Mouse (Mus musculus) MEL (cell line): ENCODE measurements around the gene Papola. TPM values are rescaled to one million over a fixed set of nuclear protein-coding genes. Genes with fewer than 3 reads are reported as not detected.

Experiments
- DNase-seq: peaks from one replicate; pipeline ENCODE4 v3.0.0; 2011; ENCODE audit warnings: low read depth, low spot score
- H3K27ac ChIP-seq: 2 replicates; pipeline ENCODE4 v1.5.1; 2012; ENCODE audit warnings: low read depth, mild to moderate bottlenecking, control low read depth, low read length, moderate library complexity; ENCODE audit not compliant: control insufficient read depth
- H3K27me3 ChIP-seq, 2 experiments: fragments of 150-350 bp in 1 of 2; sonication (generic) in 1 of 2; 2 replicates each; pipeline ENCODE4 v1.6.1; 2012; ENCODE audit warnings: low read length in 2 of 2, mild to moderate bottlenecking in 2 of 2, improper control_type of control experiment in 1 of 2, moderate library complexity in 1 of 2; ENCODE audit not compliant: insufficient read depth in 2 of 2, control insufficient read depth in 1 of 2
- H3K36me3 ChIP-seq, 2 experiments: 2 replicates each; pipeline ENCODE4 v1.6.1; 2012 to 2014; ENCODE audit warnings: low read length in 2 of 2, improper control_type of control experiment in 1 of 2, inconsistent platforms in 1 of 2, mild to moderate bottlenecking in 1 of 2; ENCODE audit not compliant: insufficient read depth in 2 of 2, control insufficient read depth in 1 of 2
- H3K4me1 ChIP-seq, 2 experiments: fragments of 150-350 bp in 1 of 2; sonication (generic) in 1 of 2; 2 replicates each; pipeline ENCODE4 v1.6.1; 2012; ENCODE audit warnings: low read length in 2 of 2, improper control_type of control experiment in 1 of 2, mild to moderate bottlenecking in 1 of 2; ENCODE audit not compliant: insufficient read depth in 2 of 2, control insufficient read depth in 1 of 2
- H3K4me3 ChIP-seq, 2 experiments: fragments of 150-350 bp in 1 of 2; sonication (generic) in 1 of 2; 2 replicates each; pipeline ENCODE4 v1.5.1; 2012; ENCODE audit warnings: low read depth in 2 of 2, low read length in 2 of 2, mild to moderate bottlenecking in 2 of 2, moderate library complexity in 2 of 2, control low read depth in 1 of 2, improper control_type of control experiment in 1 of 2; ENCODE audit not compliant: control insufficient read depth in 1 of 2, insufficient read depth in 1 of 2
- H3K79me2 ChIP-seq: 2 replicates; pipeline ENCODE4 v1.6.1; 2012; ENCODE audit warnings: mild to moderate bottlenecking, low read length, moderate library complexity; ENCODE audit not compliant: control insufficient read depth, poor library complexity, insufficient read depth
- H3K9ac ChIP-seq: 2 replicates; pipeline ENCODE4 v1.6.1; 2012; ENCODE audit warnings: low read depth, mild to moderate bottlenecking, control low read depth, low read length, moderate library complexity; ENCODE audit not compliant: control insufficient read depth, poor library complexity, severe bottlenecking
- H3K9me3 ChIP-seq: fragments of 150-350 bp; sonication (generic); replicated peaks from 2 replicates; pipeline ENCODE4 v1.6.1; 2012; ENCODE audit warnings: mild to moderate bottlenecking, low read length, improper control_type of control experiment, moderate library complexity; ENCODE audit not compliant: insufficient read depth
- CHD1 ChIP-seq: IDR thresholded peaks from 2 replicates; pipeline ENCODE4 v1.6.1; 2012; ENCODE audit warnings: low read depth, mild to moderate bottlenecking, inconsistent platforms, low read length, improper control_type of control experiment
- CHD2 ChIP-seq: IDR thresholded peaks from 2 replicates; pipeline ENCODE4 v1.6.1; 2011; ENCODE audit warnings: low read length, improper control_type of control experiment
- E2F4 ChIP-seq: IDR thresholded peaks from 2 replicates; pipeline ENCODE4 v1.6.1; 2011; ENCODE audit warnings: low read depth, low read length, improper control_type of control experiment, borderline replicate concordance
- ELF1 ChIP-seq: IDR thresholded peaks from 2 replicates; pipeline ENCODE4 v1.6.1; 2014; ENCODE audit warnings: low read depth, mild to moderate bottlenecking, inconsistent platforms, low read length, improper control_type of control experiment, moderate library complexity
- EP300 ChIP-seq, 2 experiments: IDR thresholded peaks; 2 replicates each; pipeline ENCODE4 v1.6.1; 2011; ENCODE audit warnings: improper control_type of control experiment in 2 of 2, low read length in 2 of 2, low read depth in 1 of 2, mild to moderate bottlenecking in 1 of 2
- ETS1 ChIP-seq: IDR thresholded peaks from 2 replicates; pipeline ENCODE4 v1.6.1; 2012; ENCODE audit warnings: low read depth, mild to moderate bottlenecking, inconsistent platforms, low read length, improper control_type of control experiment, moderate library complexity
- GABPA ChIP-seq: IDR thresholded peaks from 2 replicates; pipeline ENCODE4 v1.6.1; 2012; ENCODE audit warnings: low read depth, mild to moderate bottlenecking, inconsistent platforms, low read length, improper control_type of control experiment, moderate library complexity
- GATA1 ChIP-seq: IDR thresholded peaks from 2 replicates; pipeline ENCODE4 v1.6.1; 2011; ENCODE audit warnings: low read depth, low read length, improper control_type of control experiment
- HCFC1 ChIP-seq: IDR thresholded peaks from 2 replicates; pipeline ENCODE4 v1.6.1; 2012; ENCODE audit warnings: low read depth, mild to moderate bottlenecking, inconsistent platforms, low read length, improper control_type of control experiment, moderate library complexity
- KAT2A ChIP-seq: conservative IDR thresholded peaks from 2 replicates; pipeline ENCODE4 v1.6.1; 2012; ENCODE audit warnings: low read depth, low read length, improper control_type of control experiment, inconsistent platforms
- MAX ChIP-seq: IDR thresholded peaks from 2 replicates; pipeline ENCODE4 v1.6.1; 2011; ENCODE audit warnings: low read length, improper control_type of control experiment
- MAZ ChIP-seq: IDR thresholded peaks from 2 replicates; pipeline ENCODE4 v1.6.1; 2012; ENCODE audit warnings: low read depth, mild to moderate bottlenecking, inconsistent platforms, low read length, improper control_type of control experiment
- MEF2A ChIP-seq: IDR thresholded peaks from 2 replicates; pipeline ENCODE4 v1.6.1; 2014; ENCODE audit warnings: low read depth, mild to moderate bottlenecking, inconsistent platforms, low read length, improper control_type of control experiment; ENCODE audit not compliant: poor library complexity, insufficient replicate concordance, severe bottlenecking; ENCODE audit errors: extremely low read depth
- MXI1 ChIP-seq: IDR thresholded peaks from 2 replicates; pipeline ENCODE4 v1.6.1; 2011; ENCODE audit warnings: mild to moderate bottlenecking, low read depth, low read length, improper control_type of control experiment
- NELFE ChIP-seq: IDR thresholded peaks from 2 replicates; pipeline ENCODE4 v1.6.1; 2011; ENCODE audit warnings: low read depth, low read length, improper control_type of control experiment
- POLR2A ChIP-seq, 2 experiments: IDR thresholded peaks; 2 replicates each; pipeline ENCODE4 v1.6.1; 2011 to 2012; ENCODE audit warnings: low read length in 2 of 2, mild to moderate bottlenecking in 2 of 2, control low read depth in 1 of 2, improper control_type of control experiment in 1 of 2, low read depth in 1 of 2, moderate library complexity in 1 of 2; ENCODE audit not compliant: control insufficient read depth in 1 of 2, insufficient read depth in 1 of 2, poor library complexity in 1 of 2
- POLR2AphosphoS5 ChIP-seq: IDR thresholded peaks from 2 replicates; pipeline ENCODE4 v1.6.1; 2012; ENCODE audit warnings: low read depth, borderline replicate concordance, mild to moderate bottlenecking, inconsistent platforms, low read length, moderate library complexity, mixed read lengths
- RAD21 ChIP-seq: IDR thresholded peaks from 2 replicates; pipeline ENCODE4 v1.6.1; 2011; ENCODE audit warnings: mild to moderate bottlenecking, low read depth, low read length, improper control_type of control experiment
- RCOR1 ChIP-seq: IDR thresholded peaks from 2 replicates; pipeline ENCODE4 v1.6.1; 2012; ENCODE audit warnings: low read depth, mild to moderate bottlenecking, inconsistent platforms, low read length, improper control_type of control experiment
- SMC3 ChIP-seq: IDR thresholded peaks from 2 replicates; pipeline ENCODE4 v1.6.1; 2011; ENCODE audit warnings: low read depth, low read length, improper control_type of control experiment
- TBP ChIP-seq: IDR thresholded peaks from 2 replicates; pipeline ENCODE4 v1.8.0; 2011; ENCODE audit warnings: low read depth, low read length, improper control_type of control experiment
- TCF12 ChIP-seq: IDR thresholded peaks from 2 replicates; pipeline ENCODE4 v1.6.1; 2014; ENCODE audit warnings: low read depth, mild to moderate bottlenecking, inconsistent platforms, low read length, improper control_type of control experiment, moderate library complexity
- UBTF ChIP-seq: IDR thresholded peaks from 2 replicates; pipeline ENCODE4 v1.6.1; 2012; ENCODE audit warnings: low read depth, mild to moderate bottlenecking, inconsistent platforms, low read length, improper control_type of control experiment, moderate library complexity, borderline replicate concordance; ENCODE audit not compliant: insufficient read depth
- USF1 ChIP-seq: IDR thresholded peaks from 2 replicates; pipeline ENCODE4 v1.6.1; 2014; ENCODE audit warnings: low read depth, mild to moderate bottlenecking, inconsistent platforms, low read length, improper control_type of control experiment, moderate library complexity
- USF2 ChIP-seq, 2 experiments: IDR thresholded peaks; 2 replicates each; pipeline ENCODE4 v1.6.1; 2011 to 2012; ENCODE audit warnings: improper control_type of control experiment in 2 of 2, low read length in 2 of 2, borderline replicate concordance in 1 of 2, inconsistent platforms in 1 of 2, low read depth in 1 of 2, mild to moderate bottlenecking in 1 of 2; ENCODE audit not compliant: insufficient read depth in 1 of 2
- ZKSCAN1 ChIP-seq: IDR thresholded peaks from 2 replicates; pipeline ENCODE4 v1.6.1; 2012; ENCODE audit warnings: low read depth, mild to moderate bottlenecking, inconsistent platforms, low read length, improper control_type of control experiment, moderate library complexity
- ZNF384 ChIP-seq: IDR thresholded peaks from 2 replicates; pipeline ENCODE4 v1.6.1; 2012; ENCODE audit warnings: low read depth, mild to moderate bottlenecking, inconsistent platforms, low read length, improper control_type of control experiment
- polyA plus RNA-seq, 2 experiments: library from polyadenylated mRNA; stranded (reverse) in 1 of 2; unstranded in 1 of 2; fragments of >175 nt in 1 of 2; fragments of >200 nt in 1 of 2; gene quantifications; 2 replicates each; pipeline versions ENCODE4 v1.2.1 to v1.2.4; 2012; ENCODE audit warnings: low replicate concordance in 2 of 2, low read depth in 1 of 2; ENCODE audit not compliant: insufficient read length in 2 of 2, insufficient read depth in 1 of 2, missing spikeins in 1 of 2
- total RNA-seq: library from RNA; depleted of rRNA; stranded (reverse); fragments of 300-350 nt; gene quantifications from 2 replicates; pipeline ENCODE4 v1.2.3, GENCODE M21; 2012

The Papola gene
- total and polyA plus RNA-seq, 3 experiments = 144 to 329 (median 193) TPM

DNA sequence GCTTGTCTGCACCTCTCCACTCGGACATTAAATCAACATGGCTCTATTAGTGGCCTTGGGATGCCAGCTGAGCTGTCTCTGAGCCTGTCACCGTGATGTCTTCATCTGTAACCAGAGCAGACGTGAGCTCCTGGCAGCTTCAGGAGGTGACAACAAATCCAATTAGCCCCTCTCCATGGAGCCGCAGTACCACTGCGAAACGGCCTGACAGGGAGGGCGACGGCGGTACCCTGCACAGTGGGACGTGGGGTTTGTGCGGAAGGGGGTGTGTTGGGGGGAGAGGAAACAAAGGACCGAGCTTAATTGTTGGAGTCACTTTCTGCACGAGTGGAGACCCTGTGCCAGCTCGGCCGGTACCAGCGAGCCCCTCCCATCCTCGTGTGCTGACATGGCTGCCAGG is 90.6 kb downstream of the Papola start:
- Histone ChIP-seq H3K4me3 (no peak overlapping the region), H3K36me3 (no peaks in the 10 kb centered on the region), H3K27ac (no peak overlapping the region), H3K9ac (no peak overlapping the region), H3K4me1 (no peaks in the 10 kb centered on the region), H3K27me3 (no peaks in the 10 kb centered on the region), H3K9me3 (no peaks in the 10 kb centered on the region), H3K79me2 (no peaks in the 10 kb centered on the region)
- TF ChIP-seq KAT2A (no peak), USF1 (no peak), CHD1 (no peak), NELFE (no peak), SMC3 (no peak), GABPA (no peak), UBTF (no peak), TBP (no peak), ZKSCAN1 (no peak), RAD21 (no peak), USF2 (IDR thresholded peaks at IDR 0.05; ENCODE audit: borderline replicate concordance in 1 of 2, insufficient read depth in 1 of 2, low read depth in 1 of 2, low read length in 2 of 2) (no peak), POLR2AphosphoS5 (no peak), RCOR1 (no peak), MAX (no peak), TCF12 (no peak), EP300 (IDR thresholded peaks at IDR 0.05; ENCODE audit: low read depth in 1 of 2, low read length in 2 of 2) (no peak), GATA1 (no peak), MXI1 (no peak), ETS1 (no peak), CHD2 (no peak)
- DNase-seq = no peak

- Histone ChIP-seq H3K4me3 (no peak overlapping the region), H3K36me3 (no peaks in the 10 kb centered on the region), H3K4me1 (no peaks in the 10 kb centered on the region), H3K27ac (no peak overlapping the region), H3K9me3 (no peaks in the 10 kb centered on the region), H3K27me3 (no peaks in the 10 kb centered on the region), H3K9ac (no peak overlapping the region), H3K79me2 (no peaks in the 10 kb centered on the region; the same call in 1 of the 2 replicates)
- no peak for DNase-seq
- TF ChIP-seq TBP = no peak
- no peak for TF ChIP-seq ELF1
- no peak for TF ChIP-seq MEF2A
- no peak for TF ChIP-seq POLR2A (IDR thresholded peaks at IDR 0.05; ENCODE audit: control insufficient read depth in 1 of 2, insufficient read depth in 1 of 2, low read depth in 1 of 2, low read length in 2 of 2, poor library complexity in 1 of 2)
- no peak for TF ChIP-seq MAZ
- no peak for TF ChIP-seq ZNF384
- no peak for TF ChIP-seq E2F4
- no peak for TF ChIP-seq HCFC1
- TF ChIP-seq CHD1 = no peak
- no peak for TF ChIP-seq KAT2A
- no peak for TF ChIP-seq USF1
- no peak for TF ChIP-seq MXI1
These were observed 92.0 kb downstream of the Papola start for GRCm38 (mm10) chr12:105876521-105876920.
